Mouse (Mus musculus) right cerebral cortex, postnatal 10 days (tissue): Measurements from ENCODE around the gene Gm17349.
A peak's percentile ranks its signal among the peaks of the same experiment; 100 is the strongest.

Experiments used
- DNase-seq, 2 experiments: peaks; one replicate each; pipeline ENCODE4 v3.0.0; 2021; ENCODE audit warnings: low spot score in 2 of 2

The Gm17349 gene

GRCm38 (mm10) chr15:99661121-99661830 lies 44.0 kb downstream of the Gm17349 start:
- DNase-seq, result peak in 1 of 2 experiments; percentile 45

- no peak for DNase-seq
Observed at GRCm38 (mm10) chr15:99658437-99658836, 46.9 kb downstream of the Gm17349 start.

- no peak for DNase-seq
Observed at GRCm38 (mm10) chr15:99655956-99656355, 49.3 kb downstream of the Gm17349 start.

- DNase-seq, result no peak
Observed at GRCm38 (mm10) chr15:99653876-99654275, 51.4 kb downstream of the Gm17349 start.

GRCm38 (mm10) chr15:99653291-99653690 lies 52.0 kb downstream of the Gm17349 start:
- DNase-seq, result no peak
